ENCODE assay signal across 10 mouse cellular contexts in genomic region chr5:125385215-125385940, GRCm38 (mm10). TPM values are rescaled to one million over a fixed set of nuclear protein-coding genes. Genes with fewer than 3 reads are reported as not detected.
A peak's percentile ranks its signal among the peaks of the same experiment; 100 is the strongest.
DNase-seq lines count a peak whose midpoint lies in the region; ATAC-seq and TF ChIP-seq lines count a peak whose summit lies in the region.
"Had no signal": no experiment of that assay in that cellular context is flagged by ENCODE, and none has a peak within 500 bp of the region (broad histone marks: within the 10 kb centered on the region; RNA-seq: fewer than 3 reads in every experiment).

No protein-coding gene starts in this region.

- no peaks in the 10 kb centered on the region for H3K27me3 ChIP-seq in heart, embryonic 13.5 days (replicated peaks)
- no peaks in the 10 kb centered on the region for H3K27me3 ChIP-seq in heart, embryonic 10.5 days (ENCODE audit: insufficient read depth, poor library complexity, severe bottlenecking)
- no peaks in the 10 kb centered on the region for H3K27me3 ChIP-seq in lung, embryonic 15.5 days
- H3K27me3 ChIP-seq in neural tube, embryonic 15.5 days (replicated peaks), result no peaks in the 10 kb centered on the region

- peak overlapping the region; percentile 51 for H3K4me2 ChIP-seq in heart, embryonic 13.5 days
- no peak overlapping the region; the same call in 1 of the 2 replicates for H3K4me2 ChIP-seq in lung, embryonic 15.5 days
- H3K4me2 ChIP-seq in neural tube, embryonic 15.5 days, result peak overlapping the region; percentile 35

- no peaks in the 10 kb centered on the region for H3K9me3 ChIP-seq in heart, embryonic 13.5 days
- no peaks in the 10 kb centered on the region for H3K9me3 ChIP-seq in heart, embryonic 10.5 days
- no peaks in the 10 kb centered on the region for H3K9me3 ChIP-seq in lung, embryonic 15.5 days
- no peaks in the 10 kb centered on the region for H3K9me3 ChIP-seq in neural tube, embryonic 15.5 days (replicated peaks)
- H3K9me3 ChIP-seq: G1E had no signal

- H3K4me3 ChIP-seq in heart, embryonic 13.5 days, result peak overlapping the region; percentile 19
- H3K4me3 ChIP-seq in heart, embryonic 10.5 days, result no peak overlapping the region
- H3K4me3 ChIP-seq in lung, embryonic 15.5 days, result peak overlapping the region; percentile 6; the same call in 1 of the 2 replicates
- H3K4me3 ChIP-seq in cortical plate, adult 2 months (ENCODE audit: insufficient read depth, low read length), result peak overlapping the region; percentile 29; the same call in 1 of the 2 replicates
- no peak overlapping the region; the same call in 1 of the 2 replicates for H3K4me3 ChIP-seq in neural tube, embryonic 15.5 days (replicated peaks)

- TF ChIP-seq POLR2A in cortical plate, adult 2 months (IDR thresholded peaks at IDR 0.05; ENCODE audit: extremely low read depth, insufficient read depth, low read length), result no peak

- H3K27ac ChIP-seq in heart, embryonic 13.5 days (replicated peaks), result no peak overlapping the region
- H3K27ac ChIP-seq in heart, embryonic 10.5 days, result no peak overlapping the region
- no peak overlapping the region for H3K27ac ChIP-seq in lung, embryonic 15.5 days
- no peak overlapping the region for H3K27ac ChIP-seq in cortical plate, adult 2 months (ENCODE audit: insufficient read depth, low read length)
- H3K27ac ChIP-seq in neural tube, embryonic 15.5 days (replicated peaks), result no peak overlapping the region

- H3K4me1 ChIP-seq in heart, embryonic 13.5 days, result peaks cover 28% of the 10 kb centered on the region
- H3K4me1 ChIP-seq in heart, embryonic 10.5 days, result no peaks in the 10 kb centered on the region
- peaks cover 32% of the 10 kb centered on the region for H3K4me1 ChIP-seq in lung, embryonic 15.5 days
- H3K4me1 ChIP-seq in cortical plate, adult 2 months (ENCODE audit: control insufficient read depth, insufficient read depth, low read length), result peaks cover 4% of the 10 kb centered on the region; the same call in 1 of the 2 replicates
- peaks cover 44% of the 10 kb centered on the region for H3K4me1 ChIP-seq in neural tube, embryonic 15.5 days

- 72% methylated on average over 8 of the region's 8 CpGs for WGBS in heart, embryonic 13.5 days
- 78% methylated on average over 8 of the region's 8 CpGs for WGBS in heart, embryonic 10.5 days
- WGBS in lung, embryonic 15.5 days, result 65% methylated on average over 8 of the region's 8 CpGs
- WGBS in neural tube, embryonic 15.5 days, result 82% methylated on average over 8 of the region's 8 CpGs

- no peak for ATAC-seq in heart, embryonic 13.5 days (ENCODE audit: extremely low read depth, insufficient number of reproducible peaks, low FRiP score, low TSS enrichment)
- no peak for ATAC-seq in lung, embryonic 15.5 days (ENCODE audit: borderline replicate concordance, extremely low read depth, low FRiP score, low TSS enrichment)
- no peak for ATAC-seq in neural tube, embryonic 15.5 days (ENCODE audit: low FRiP score)
- ATAC-seq in cerebellum, adult (ENCODE audit: insufficient number of reproducible peaks, low FRiP score, low TSS enrichment), result no peak

- TF ChIP-seq CTCF in cortical plate, adult 2 months (IDR thresholded peaks at IDR 0.05; ENCODE audit: extremely low read depth, insufficient read depth, low read length), result no peak

- H3K9ac ChIP-seq in heart, embryonic 13.5 days, result peak overlapping the region; percentile 56
- H3K9ac ChIP-seq in lung, embryonic 15.5 days, result no peak overlapping the region
- H3K9ac ChIP-seq in neural tube, embryonic 15.5 days (replicated peaks), result no peak overlapping the region

- no peak for DNase-seq in heart, embryonic 10.5 days (ENCODE audit: low spot score)
- DNase-seq in lung, postnatal 10 days, result no peak
- DNase-seq in embryo, embryonic 10.5 days (ENCODE audit: low spot score), result no peak
- DNase-seq: retina, postnatal 1 day had no signal

- H3K36me3 ChIP-seq in heart, embryonic 13.5 days, result peaks cover 41% of the 10 kb centered on the region
- peaks cover 33% of the 10 kb centered on the region for H3K36me3 ChIP-seq in heart, embryonic 10.5 days
- H3K36me3 ChIP-seq in lung, embryonic 15.5 days, result peaks cover 24% of the 10 kb centered on the region
- H3K36me3 ChIP-seq in neural tube, embryonic 15.5 days, result peaks cover 18% of the 10 kb centered on the region

RNA-seq across cellular contexts. Expression of gene Gm10382, which starts 3.7 kb away (rescaled TPM):
- 0.68 and 0.70 TPM in 2 replicates for polyA plus RNA-seq in heart, embryonic 13.5 days (2015; fragmentation: Nextera tagmentation; extraction: Ambion mirVana)
- polyA plus RNA-seq in heart, embryonic 10.5 days (2016; fragmentation: Nextera tagmentation; extraction: Ambion mirVana), result 0.34 and 0.67 TPM in 2 replicates
- 0.56 and 0.73 TPM in 2 replicates for polyA plus RNA-seq in lung, embryonic 15.5 days (2015; fragmentation: Nextera tagmentation; extraction: Ambion mirVana)
- polyA plus RNA-seq in cortical plate, adult 2 months (2012; rRNA removed), result 0.21 and 0.36 TPM in 2 replicates
- 0.59 and 0.74 TPM in 2 replicates for polyA plus RNA-seq in neural tube, embryonic 15.5 days (2015; fragmentation: Nextera tagmentation; extraction: Ambion mirVana)

RNA-seq across cellular contexts. Expression of gene Ubc, which starts 4.6 kb away (rescaled TPM):
- polyA plus RNA-seq in heart, embryonic 13.5 days (2015; fragmentation: Nextera tagmentation; extraction: Ambion mirVana), result 819 and 833 TPM in 2 replicates
- polyA plus RNA-seq in heart, embryonic 10.5 days (2016; fragmentation: Nextera tagmentation; extraction: Ambion mirVana), result 921 and 966 TPM in 2 replicates
- polyA plus RNA-seq in lung, embryonic 15.5 days (2015; fragmentation: Nextera tagmentation; extraction: Ambion mirVana), result 1,173 and 1,218 TPM in 2 replicates
- 769 and 804 TPM in 2 replicates for polyA plus RNA-seq in cortical plate, adult 2 months (2012; rRNA removed)
- polyA plus RNA-seq in neural tube, embryonic 15.5 days (2015; fragmentation: Nextera tagmentation; extraction: Ambion mirVana), result 1,353 and 1,380 TPM in 2 replicates

RNA-seq across cellular contexts. Expression of gene Scarb1, which starts 44.5 kb away (rescaled TPM):
- polyA plus RNA-seq in heart, embryonic 13.5 days (2015; fragmentation: Nextera tagmentation; extraction: Ambion mirVana), result 65.6 and 69.7 TPM in 2 replicates
- 73.1 and 94.3 TPM in 2 replicates for polyA plus RNA-seq in heart, embryonic 10.5 days (2016; fragmentation: Nextera tagmentation; extraction: Ambion mirVana)
- 61.2 and 65.6 TPM in 2 replicates for polyA plus RNA-seq in lung, embryonic 15.5 days (2015; fragmentation: Nextera tagmentation; extraction: Ambion mirVana)
- polyA plus RNA-seq in cortical plate, adult 2 months (2012; rRNA removed), result 32.6 and 33.8 TPM in 2 replicates
- polyA plus RNA-seq in neural tube, embryonic 15.5 days (2015; fragmentation: Nextera tagmentation; extraction: Ambion mirVana), result 50.5 and 55.5 TPM in 2 replicates

RNA-seq across cellular contexts. Expression of gene Dhx37, which starts 48.5 kb away (rescaled TPM):
- polyA plus RNA-seq in heart, embryonic 13.5 days (2015; fragmentation: Nextera tagmentation; extraction: Ambion mirVana), result 8.5 and 9.8 TPM in 2 replicates
- 15.9 and 18.7 TPM in 2 replicates for polyA plus RNA-seq in heart, embryonic 10.5 days (2016; fragmentation: Nextera tagmentation; extraction: Ambion mirVana)
- 9.9 and 11.7 TPM in 2 replicates for polyA plus RNA-seq in lung, embryonic 15.5 days (2015; fragmentation: Nextera tagmentation; extraction: Ambion mirVana)
- 16.2 and 16.9 TPM in 2 replicates for polyA plus RNA-seq in cortical plate, adult 2 months (2012; rRNA removed)
- 9.9 and 10.9 TPM in 2 replicates for polyA plus RNA-seq in neural tube, embryonic 15.5 days (2015; fragmentation: Nextera tagmentation; extraction: Ambion mirVana)

RNA-seq across cellular contexts. Expression of gene Bri3bp, which starts 56.0 kb away (rescaled TPM):
- polyA plus RNA-seq in heart, embryonic 13.5 days (2015; fragmentation: Nextera tagmentation; extraction: Ambion mirVana), result 35.8 and 42.0 TPM in 2 replicates
- polyA plus RNA-seq in heart, embryonic 10.5 days (2016; fragmentation: Nextera tagmentation; extraction: Ambion mirVana), result 45.6 and 52.9 TPM in 2 replicates
- polyA plus RNA-seq in lung, embryonic 15.5 days (2015; fragmentation: Nextera tagmentation; extraction: Ambion mirVana), result 35.6 and 39.2 TPM in 2 replicates
- polyA plus RNA-seq in cortical plate, adult 2 months (2012; rRNA removed), result 34.8 and 36.3 TPM in 2 replicates
- 37.3 and 40.6 TPM in 2 replicates for polyA plus RNA-seq in neural tube, embryonic 15.5 days (2015; fragmentation: Nextera tagmentation; extraction: Ambion mirVana)

Comparison
In these comparisons a context has a peak if more than half of its experiments do, and no peak if none do; other contexts are left out.
1. H3K4me3 ChIP-seq: peak in heart, embryonic 13.5 days (single experiment), lung, embryonic 15.5 days (single experiment) and cortical plate, adult 2 months (single experiment); none in heart, embryonic 10.5 days (single experiment) and neural tube, embryonic 15.5 days (single experiment).